Mouse (Mus musculus): ENCODE measurements at regions not wholly inside any gene's neighbourhood (a gene's known extent, or its start where the extent isn't known, plus 50 kb on each side); places are given as distances from the start of the nearest gene placed in this dataset.
"Not testable (repeated sequence)": the region's sequence is repeated elsewhere in the genome, so short reads cannot be mapped to it uniquely, and the experiment has no call there.

DNA sequence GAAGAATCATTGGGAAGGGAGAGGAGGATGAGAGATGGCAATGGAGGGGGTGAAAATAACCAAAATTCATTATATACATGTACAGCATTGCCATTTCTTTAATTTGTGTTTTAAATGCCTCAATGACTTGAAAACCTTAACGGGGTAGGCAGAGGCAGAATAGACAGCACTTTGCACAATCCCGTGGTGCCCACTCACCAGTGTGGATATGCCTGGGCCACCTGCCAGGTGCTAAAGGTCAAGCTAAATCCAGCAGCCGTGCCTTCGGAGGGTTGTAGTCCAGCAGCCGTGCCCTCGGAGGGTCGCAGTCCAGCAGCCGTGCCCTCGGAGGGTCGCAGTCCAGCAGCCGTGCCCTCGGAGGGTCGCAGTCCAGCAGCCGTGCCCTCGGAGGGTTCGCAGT lies 182.0 kb downstream of the Srek1 start:
- 87% methylated on average over 16 of the region's 16 CpGs for WGBS
- Histone ChIP-seq H3K27me3 (ENCODE audit: control insufficient read depth, insufficient read depth, low read length) (no peaks in the 10 kb centered on the region), H3K9ac (ENCODE audit: low read depth, low read length, severe bottlenecking) (no peak overlapping the region), H3K9me3 (ENCODE audit: control insufficient read depth, low read length) (no peaks in the 10 kb centered on the region), H3K4me1 (ENCODE audit: control insufficient read depth, insufficient read depth, low read length) (no peaks in the 10 kb centered on the region), H3K4me2 (replicated peaks; ENCODE audit: low read depth, low read length, severe bottlenecking) (no peak overlapping the region), H3K4me3 (replicated peaks; ENCODE audit: low read length) (no peak overlapping the region), H3K27ac (replicated peaks; ENCODE audit: low read depth, low read length) (no peak overlapping the region), H3K36me3 (ENCODE audit: control insufficient read depth, insufficient read depth, low read length) (no peaks in the 10 kb centered on the region)
- ATAC-seq (ENCODE audit: low FRiP score, low read depth) (no peak), DNase-seq (ENCODE audit: low spot score) (no peak)
- TF ChIP-seq POLR2A (IDR thresholded peaks at IDR 0.05; ENCODE audit: borderline replicate concordance, extremely low read depth, insufficient read depth, insufficient read length): no peak

- Histone ChIP-seq H3K27ac (replicated peaks; ENCODE audit: low read depth, low read length) (no peak overlapping the region), H3K27me3 (ENCODE audit: control insufficient read depth, insufficient read depth, low read length) (no peaks in the 10 kb centered on the region), H3K9ac (ENCODE audit: low read depth, low read length, severe bottlenecking) (no peak overlapping the region), H3K36me3 (ENCODE audit: control insufficient read depth, insufficient read depth, low read length) (no peaks in the 10 kb centered on the region), H3K9me3 (ENCODE audit: control insufficient read depth, low read length) (no peaks in the 10 kb centered on the region), H3K4me2 (replicated peaks; ENCODE audit: low read depth, low read length, severe bottlenecking) (no peak overlapping the region), H3K4me1 (ENCODE audit: control insufficient read depth, insufficient read depth, low read length) (no peaks in the 10 kb centered on the region), H3K4me3 (replicated peaks; ENCODE audit: low read length) (no peak overlapping the region)
- ATAC-seq (ENCODE audit: low FRiP score, low read depth): no peak
- no peak for DNase-seq (ENCODE audit: low spot score)
- TF ChIP-seq POLR2A (IDR thresholded peaks at IDR 0.05; ENCODE audit: borderline replicate concordance, extremely low read depth, insufficient read depth, insufficient read length): no peak
- WGBS: 94% methylated on average over 6 of the region's 6 CpGs
Observed at GRCm38 (mm10) chr13:103591874-103592273, 182.5 kb downstream of the Srek1 start.

DNA sequence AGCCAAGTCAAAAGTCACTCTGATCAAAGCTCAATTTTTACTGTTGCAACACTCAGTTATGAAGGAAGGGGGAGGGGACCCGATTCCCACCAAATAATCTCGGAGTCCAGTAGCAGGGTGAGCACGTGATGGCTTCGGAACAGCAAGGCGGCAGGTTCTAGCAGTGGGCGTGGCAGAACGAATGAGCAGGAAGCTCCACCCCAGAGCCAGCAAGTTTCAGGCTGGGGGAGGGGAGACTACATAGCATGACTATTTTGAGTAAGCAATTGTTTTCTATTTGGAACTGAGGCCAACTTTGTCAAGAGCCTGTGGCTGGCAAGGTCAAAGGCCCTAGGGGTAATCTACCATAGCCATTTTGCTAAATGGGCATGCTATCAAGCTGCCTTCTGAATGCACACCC lies 183.0 kb downstream of the Srek1 start:
- H3K4me2 ChIP-seq (replicated peaks; ENCODE audit: low read depth, low read length, severe bottlenecking); H3K4me1 ChIP-seq (ENCODE audit: control insufficient read depth, insufficient read depth, low read length); H3K36me3 ChIP-seq (ENCODE audit: control insufficient read depth, insufficient read depth, low read length); H3K9ac ChIP-seq (ENCODE audit: low read depth, low read length, severe bottlenecking); H3K4me3 ChIP-seq (replicated peaks; ENCODE audit: low read length); ATAC-seq (ENCODE audit: low FRiP score, low read depth); DNase-seq (ENCODE audit: low spot score); H3K27me3 ChIP-seq (ENCODE audit: control insufficient read depth, insufficient read depth, low read length); H3K27ac ChIP-seq (replicated peaks; ENCODE audit: low read depth, low read length); H3K9me3 ChIP-seq (ENCODE audit: control insufficient read depth, low read length): not testable (repeated sequence)
- 64% methylated on average over 7 of the region's 7 CpGs for WGBS

- no peak for ATAC-seq (ENCODE audit: low FRiP score, low read depth)
Observed at GRCm38 (mm10) chr13:103589646-103590045, 184.8 kb downstream of the Srek1 start.

DNA sequence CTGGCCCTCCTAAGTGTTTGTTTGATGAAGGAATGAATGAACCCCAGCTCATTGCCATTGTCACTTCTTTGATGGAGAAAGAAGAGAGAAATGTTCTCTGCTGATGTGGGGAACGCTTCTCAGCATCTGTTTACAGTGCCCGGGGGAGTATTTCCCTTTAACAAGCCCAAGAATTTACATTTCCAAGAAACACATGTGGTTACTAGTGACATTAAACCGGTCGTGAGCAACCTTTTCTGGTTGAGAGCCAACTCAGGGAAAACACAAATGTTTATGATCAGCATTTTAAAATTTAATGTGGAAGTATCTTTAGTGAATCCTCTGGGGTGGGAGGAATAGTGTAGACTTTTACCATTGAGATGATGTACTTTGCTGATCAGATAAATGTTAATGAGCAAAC lies 197.6 kb downstream of the Srek1 start:
- no peak for TF ChIP-seq POLR2A (IDR thresholded peaks at IDR 0.05; ENCODE audit: borderline replicate concordance, extremely low read depth, insufficient read depth, insufficient read length)
- Histone ChIP-seq H3K27me3 (ENCODE audit: control insufficient read depth, insufficient read depth, low read length) (no peaks in the 10 kb centered on the region), H3K27ac (replicated peaks; ENCODE audit: low read depth, low read length) (no peak overlapping the region), H3K36me3 (ENCODE audit: control insufficient read depth, insufficient read depth, low read length) (no peaks in the 10 kb centered on the region), H3K9ac (ENCODE audit: low read depth, low read length, severe bottlenecking) (no peak overlapping the region), H3K4me1 (ENCODE audit: control insufficient read depth, insufficient read depth, low read length) (no peaks in the 10 kb centered on the region), H3K4me3 (replicated peaks; ENCODE audit: low read length) (no peak overlapping the region), H3K9me3 (ENCODE audit: control insufficient read depth, low read length) (no peaks in the 10 kb centered on the region), H3K4me2 (replicated peaks; ENCODE audit: low read depth, low read length, severe bottlenecking) (no peak overlapping the region)
- ATAC-seq (ENCODE audit: low FRiP score, low read depth) (0 out of 2 replicates have a peak, but pooled peaks have one; percentile 47), DNase-seq (ENCODE audit: low spot score) (peak; percentile 60)
- WGBS: 12% methylated on average over 4 of the region's 4 CpGs

More at GRCm38 (mm10) chr13:103589646-103590045, 184.8 kb downstream of the Srek1 start:
- H3K36me3 ChIP-seq (ENCODE audit: control insufficient read depth, insufficient read depth, low read length): no peaks in the 10 kb centered on the region
- H3K9me3 ChIP-seq (ENCODE audit: control insufficient read depth, low read length): no peaks in the 10 kb centered on the region
- no peak overlapping the region for H3K4me2 ChIP-seq (replicated peaks; ENCODE audit: low read depth, low read length, severe bottlenecking)
- WGBS: 84% methylated on average over 5 of the region's 5 CpGs
- no peaks in the 10 kb centered on the region for H3K27me3 ChIP-seq (ENCODE audit: control insufficient read depth, insufficient read depth, low read length)
- H3K4me1 ChIP-seq (ENCODE audit: control insufficient read depth, insufficient read depth, low read length): no peaks in the 10 kb centered on the region
- no peak overlapping the region for H3K9ac ChIP-seq (ENCODE audit: low read depth, low read length, severe bottlenecking)
- TF ChIP-seq POLR2A (IDR thresholded peaks at IDR 0.05; ENCODE audit: borderline replicate concordance, extremely low read depth, insufficient read depth, insufficient read length): no peak
- DNase-seq (ENCODE audit: low spot score): no peak
- H3K4me3 ChIP-seq (replicated peaks; ENCODE audit: low read length): no peak overlapping the region
- no peak overlapping the region for H3K27ac ChIP-seq (replicated peaks; ENCODE audit: low read depth, low read length)

DNA sequence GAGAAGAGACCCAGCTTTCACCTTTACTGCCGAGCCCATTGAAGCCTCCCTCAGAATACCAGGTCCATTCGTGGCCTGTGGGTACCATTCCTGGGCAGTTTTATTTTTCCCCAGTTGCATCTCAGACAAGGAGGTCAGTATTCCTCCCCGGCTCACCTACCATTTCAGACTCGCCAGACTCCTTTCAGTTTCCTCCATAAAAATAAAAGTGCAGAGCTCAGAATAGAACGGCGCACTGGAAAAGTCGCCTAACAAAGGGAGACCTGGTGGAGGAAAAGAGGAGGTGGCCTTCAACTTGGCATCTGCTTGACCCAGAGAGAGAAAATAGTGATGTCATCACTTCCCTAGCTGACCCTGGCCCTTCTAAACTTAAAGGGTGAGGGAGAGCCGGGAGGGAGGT lies 209.7 kb downstream of the Srek1 start:
- TF ChIP-seq POLR2A (IDR thresholded peaks at IDR 0.05; ENCODE audit: borderline replicate concordance, extremely low read depth, insufficient read depth, insufficient read length): no peak
- peak overlapping the region; percentile 16 for H3K27ac ChIP-seq (replicated peaks; ENCODE audit: low read depth, low read length)
- peak; percentile 10 for DNase-seq (ENCODE audit: low spot score)
- no peaks in the 10 kb centered on the region; the same call in 1 of the 2 replicates for H3K4me1 ChIP-seq (ENCODE audit: control insufficient read depth, insufficient read depth, low read length)
- no peaks in the 10 kb centered on the region for H3K36me3 ChIP-seq (ENCODE audit: control insufficient read depth, insufficient read depth, low read length)
- no peaks in the 10 kb centered on the region for H3K27me3 ChIP-seq (ENCODE audit: control insufficient read depth, insufficient read depth, low read length)
- H3K9me3 ChIP-seq (ENCODE audit: control insufficient read depth, low read length): no peaks in the 10 kb centered on the region
- no peak overlapping the region for H3K4me3 ChIP-seq (replicated peaks; ENCODE audit: low read length)
- no peak overlapping the region for H3K9ac ChIP-seq (ENCODE audit: low read depth, low read length, severe bottlenecking)
- 37% methylated on average over 8 of the region's 8 CpGs for WGBS
- no peak overlapping the region for H3K4me2 ChIP-seq (replicated peaks; ENCODE audit: low read depth, low read length, severe bottlenecking)
- ATAC-seq (ENCODE audit: low FRiP score, low read depth): no peak; the same call in none of the 2 replicates

Data from limb, embryonic 14.5 days (tissue).